Mouse (Mus musculus): ENCODE data around the gene Eif3k.

- TF ChIP-seq ZNF384 (IDR thresholded peaks at IDR 0.05; ENCODE audit: low read depth, low read length) (no peak), HCFC1 (IDR thresholded peaks at IDR 0.05; ENCODE audit: borderline replicate concordance, insufficient read depth, low read length) (no peak)
Observed at GRCm38 (mm10) chr7:29022479-29022878, 40.8 kb upstream of the Eif3k start.

Measured in ES-E14 (cell line).